Mouse (Mus musculus) CH12.LX (cell line): Measurements from ENCODE around the gene Tnnc1. TPM values are rescaled to one million over a fixed set of nuclear protein-coding genes. Genes with fewer than 3 reads are reported as not detected.

Source experiments
- DNase-seq: peaks from one replicate; pipeline ENCODE4 v3.0.0-alpha.2; 2013; ENCODE audit errors: extremely low read depth
- H3K27ac ChIP-seq: 2 replicates; pipeline ENCODE4 v1.5.1; 2012; ENCODE audit warnings: low read depth, mild to moderate bottlenecking, control low read depth, moderate library complexity; ENCODE audit not compliant: insufficient read depth
- H3K27me3 ChIP-seq: replicated peaks from 2 replicates; pipeline ENCODE3; 2012; ENCODE audit warnings: inconsistent platforms
- H3K36me3 ChIP-seq, 2 experiments: replicated peaks in 1 of 2; 2 replicates each; pipeline versions ENCODE3 to v1.6.1; 2012; ENCODE audit warnings: inconsistent platforms in 1 of 2, low read length in 1 of 2, mild to moderate bottlenecking in 1 of 2, mixed read lengths in 1 of 2, moderate library complexity in 1 of 2; ENCODE audit not compliant: control insufficient read depth in 1 of 2, insufficient read depth in 1 of 2
- H3K4me1 ChIP-seq, 2 experiments: 2 replicates each; pipeline ENCODE4 v1.6.1; 2012; ENCODE audit warnings: inconsistent platforms in 1 of 2, moderate library complexity in 1 of 2; ENCODE audit not compliant: insufficient read depth in 2 of 2, control insufficient read depth in 1 of 2
- H3K4me2 ChIP-seq: 2 replicates; pipeline ENCODE4 v1.6.1; 2012; ENCODE audit warnings: low read depth, mild to moderate bottlenecking, control low read depth; ENCODE audit not compliant: poor library complexity, insufficient read depth, severe bottlenecking
- H3K4me3 ChIP-seq, 3 experiments: fragments of 150-350 bp in 1 of 3; sonication (generic) in 1 of 3; replicated peaks in 1 of 3; 2 replicates each; pipeline versions ENCODE3 to v1.5.1; 2011 to 2012; ENCODE audit warnings: low read depth in 2 of 3, low read length in 2 of 3, mild to moderate bottlenecking in 2 of 3, moderate library complexity in 2 of 3, control low read depth in 1 of 3, improper control_type of control experiment in 1 of 3, inconsistent platforms in 1 of 3, mixed read lengths in 1 of 3; ENCODE audit not compliant: poor library complexity in 1 of 3
- H3K79me2 ChIP-seq: replicated peaks from 2 replicates; pipeline ENCODE4 v1.6.1; 2012; ENCODE audit warnings: mild to moderate bottlenecking, moderate library complexity; ENCODE audit not compliant: control insufficient read depth, poor library complexity, insufficient read depth, severe bottlenecking; ENCODE audit errors: extremely low read depth
- H3K9ac ChIP-seq: 2 replicates; pipeline ENCODE4 v1.6.1; 2012; ENCODE audit warnings: low read depth, mild to moderate bottlenecking, control low read depth, moderate library complexity; ENCODE audit not compliant: insufficient read depth
- H3K9me3 ChIP-seq: replicated peaks from 2 replicates; pipeline ENCODE3; 2012; ENCODE audit warnings: low read length, inconsistent platforms, mixed read lengths
- CHD1 ChIP-seq: IDR thresholded peaks from 2 replicates; pipeline ENCODE4 v1.6.1; 2012; ENCODE audit warnings: low read depth, low read length, improper control_type of control experiment, inconsistent platforms
- CHD2 ChIP-seq: IDR thresholded peaks from 2 replicates; pipeline ENCODE4 v1.6.1; 2011; ENCODE audit warnings: low read length, improper control_type of control experiment
- E2F4 ChIP-seq: IDR thresholded peaks from 2 replicates; pipeline ENCODE4 v1.6.1; 2011; ENCODE audit warnings: low read depth, low read length, improper control_type of control experiment; ENCODE audit not compliant: insufficient replicate concordance
- GABPA ChIP-seq: IDR thresholded peaks from 2 replicates; pipeline ENCODE4 v1.6.1; 2012; ENCODE audit warnings: low read depth, low read length, improper control_type of control experiment, inconsistent platforms; ENCODE audit not compliant: insufficient replicate concordance
- JUND ChIP-seq: conservative IDR thresholded peaks from 2 replicates; pipeline ENCODE4 v1.6.1; 2011; ENCODE audit warnings: low read depth, low read length, improper control_type of control experiment
- KAT2A ChIP-seq: IDR thresholded peaks from 2 replicates; pipeline ENCODE4 v1.6.1; 2012; ENCODE audit warnings: low read length, improper control_type of control experiment, inconsistent platforms; ENCODE audit not compliant: insufficient replicate concordance
- MAFK ChIP-seq: IDR thresholded peaks from 2 replicates; pipeline ENCODE4 v1.6.1; 2011; ENCODE audit warnings: low read length, improper control_type of control experiment; ENCODE audit not compliant: insufficient replicate concordance
- MXI1 ChIP-seq: IDR thresholded peaks from 2 replicates; pipeline ENCODE4 v1.6.1; 2011; ENCODE audit warnings: mild to moderate bottlenecking, low read depth, low read length, improper control_type of control experiment
- MYC ChIP-seq: IDR thresholded peaks from 2 replicates; pipeline ENCODE4 v1.6.1; 2011; ENCODE audit warnings: low read depth, mild to moderate bottlenecking, improper control_type of control experiment, low read length
- NRF1 ChIP-seq: IDR thresholded peaks from 2 replicates; pipeline ENCODE4 v1.6.1; 2014; ENCODE audit warnings: low read depth, mild to moderate bottlenecking, inconsistent platforms, low read length, improper control_type of control experiment, moderate library complexity
- POLR2A ChIP-seq: IDR thresholded peaks from 2 replicates; pipeline ENCODE4 v1.6.1; 2011; ENCODE audit warnings: low read depth, mild to moderate bottlenecking, improper control_type of control experiment, low read length
- POLR2AphosphoS2 ChIP-seq: IDR thresholded peaks from 2 replicates; pipeline ENCODE4 v1.6.1; 2011; ENCODE audit warnings: low read depth, low read length, improper control_type of control experiment
- RCOR1 ChIP-seq: conservative IDR thresholded peaks from 2 replicates; pipeline ENCODE4 v1.6.1; 2012; ENCODE audit warnings: low read depth, mild to moderate bottlenecking, inconsistent platforms, low read length, improper control_type of control experiment
- SIN3A ChIP-seq: IDR thresholded peaks from 2 replicates; pipeline ENCODE4 v1.6.1; 2012; ENCODE audit warnings: low read length, improper control_type of control experiment, inconsistent platforms
- TBP ChIP-seq: conservative IDR thresholded peaks from 2 replicates; pipeline ENCODE4 v1.6.1; 2011; ENCODE audit warnings: low read depth, low read length, improper control_type of control experiment
- USF2 ChIP-seq: conservative IDR thresholded peaks from 2 replicates; pipeline ENCODE4 v1.6.1; 2011; ENCODE audit warnings: low read depth, low read length, improper control_type of control experiment
- ZKSCAN1 ChIP-seq: IDR thresholded peaks from 2 replicates; pipeline ENCODE4 v1.6.1; 2012; ENCODE audit warnings: low read depth, inconsistent platforms, low read length, improper control_type of control experiment, borderline replicate concordance
- ZNF384 ChIP-seq: IDR thresholded peaks from 2 replicates; pipeline ENCODE4 v1.6.1; 2012; ENCODE audit warnings: low read depth, low read length, improper control_type of control experiment, inconsistent platforms
- dilution Hi-C: fragments of 300-500 bp; cut with MboI; formaldehyde crosslinking; loops from 2 replicates; pipeline ENCODE4 v1.14.3; 2020; ENCODE audit warnings: low sequenced_read_pairs; ENCODE audit not compliant: extremely low pct_unique_long_range_greater_than_20kb, extremely low pct_ligation_motif_present
- in situ Hi-C: fragments of 300-500 bp; cut with MboI; formaldehyde crosslinking; loops from 3 replicates; pipeline ENCODE4 v1.14.3; 2019; ENCODE audit warnings: low sequenced_read_pairs, low pct_ligation_motif_present, low pct_unique_long_range_greater_than_20kb, mixed read lengths
- polyA plus RNA-seq: library from polyadenylated mRNA; unstranded; fragments of >175 nt; gene quantifications from 2 replicates; pipeline ENCODE4 v1.2.1, GENCODE M21; 2012; ENCODE audit warnings: low read depth; ENCODE audit not compliant: insufficient read length
- total RNA-seq, 2 experiments: library from RNA; depleted of rRNA; stranded (reverse); fragments of 300-350 nt in 1 of 2; fragments of >200 nt in 1 of 2; gene quantifications; 2 replicates each; pipeline ENCODE4 v1.2.3; 2012 to 2014

Gene Tnnc1
- total and polyA plus RNA-seq, 3 experiments = 0.25 to 0.66 (median 0.63) TPM

DNA sequence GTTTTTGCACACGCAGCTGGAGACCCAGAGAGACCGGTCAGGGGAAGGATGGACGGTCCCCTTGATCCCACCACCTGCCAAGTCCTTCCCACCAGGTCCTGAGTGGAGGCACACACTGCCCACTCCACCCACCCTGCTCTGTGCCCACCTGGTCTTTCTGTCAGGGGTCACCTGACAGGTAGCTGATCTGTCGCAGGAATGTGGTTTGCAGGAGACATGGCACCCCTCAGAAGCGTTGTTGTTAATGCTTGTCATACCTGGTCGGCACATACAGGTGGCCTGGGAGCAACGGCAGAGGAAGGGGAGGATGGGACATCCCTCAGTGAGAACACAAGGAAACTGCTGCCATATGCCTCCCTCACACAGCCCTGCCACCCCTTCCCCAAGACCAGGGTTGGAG is 46.9 kb upstream of the Tnnc1 start:
- peaks cover 0 to 22% of the 10 kb centered on the region in 2 experiments for H3K36me3 ChIP-seq
- peaks cover 23 to 59% of the 10 kb centered on the region in 2 experiments for H3K4me1 ChIP-seq
- no peaks in the 10 kb centered on the region for H3K27me3 ChIP-seq
- no peak for DNase-seq
- dilution Hi-C loops = no loop called here
- H3K79me2 ChIP-seq = no peaks in the 10 kb centered on the region
- TF ChIP-seq GABPA (no peak), POLR2A (no peak), NRF1 (no peak), JUND (no peak), SIN3A (no peak), RCOR1 (no peak), MXI1 (no peak), MYC (no peak), POLR2AphosphoS2 (no peak), USF2 (no peak), E2F4 (no peak), ZNF384 (no peak), CHD2 (no peak)
- in situ Hi-C loops = no loop called here
- no peak overlapping the region for H3K4me2 ChIP-seq
- H3K4me3 ChIP-seq = no peak overlapping the region
- no peak overlapping the region for H3K27ac ChIP-seq
- H3K9ac ChIP-seq = no peak overlapping the region
- no peaks in the 10 kb centered on the region for H3K9me3 ChIP-seq

DNA sequence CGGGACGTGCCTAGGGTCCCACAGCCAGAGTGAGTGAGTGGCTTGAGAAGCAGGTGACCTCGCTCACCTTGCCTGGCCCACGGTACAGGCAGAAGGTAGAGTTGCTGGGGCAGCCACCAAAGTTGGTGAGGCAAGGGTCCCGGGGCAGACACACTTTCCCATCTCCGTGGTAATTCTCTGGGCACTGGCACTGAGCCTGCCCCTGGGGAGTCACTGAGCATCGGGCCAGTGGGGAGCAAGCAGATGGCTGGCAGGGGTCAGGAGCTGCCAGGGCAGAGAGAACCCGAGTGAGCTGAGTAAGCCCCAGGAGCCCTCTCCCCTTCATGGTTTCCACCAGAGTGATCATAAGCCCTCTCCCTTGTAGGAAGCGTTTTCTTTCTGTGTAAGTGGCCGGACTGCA is 46.5 kb upstream of the Tnnc1 start:
- dilution Hi-C loops (no loop called here), in situ Hi-C loops (no loop called here)
- H3K79me2 ChIP-seq = no peaks in the 10 kb centered on the region
- H3K4me1 ChIP-seq = peaks cover 26 to 63% of the 10 kb centered on the region in 2 experiments
- no peak overlapping the region for H3K4me2 ChIP-seq
- TF ChIP-seq ZKSCAN1 (no peak), USF2 (no peak), SIN3A (no peak), TBP (no peak), MAFK (no peak), GABPA (no peak), KAT2A (no peak), CHD1 (no peak), ZNF384 (no peak), POLR2AphosphoS2 (no peak), MXI1 (no peak)
- H3K9ac ChIP-seq = no peak overlapping the region
- H3K27me3 ChIP-seq = no peaks in the 10 kb centered on the region
- no peak overlapping the region for H3K4me3 ChIP-seq
- peaks cover 0 to 20% of the 10 kb centered on the region in 2 experiments for H3K36me3 ChIP-seq
- DNase-seq = no peak
- H3K9me3 ChIP-seq = no peaks in the 10 kb centered on the region
- no peak overlapping the region for H3K27ac ChIP-seq
